ENCODE assay signal across 14 mouse cellular contexts in genomic region chr19:56220724-56221407, GRCm38 (mm10).
DNase-seq lines count a peak whose midpoint lies in the region; ATAC-seq and TF ChIP-seq lines count a peak whose summit lies in the region.
"Had no signal": no experiment of that assay in that cellular context is flagged by ENCODE, and none has a peak within 500 bp of the region (broad histone marks: within the 10 kb centered on the region; RNA-seq: fewer than 3 reads in every experiment).

No protein-coding gene starts in this region.

- no peak overlapping the region for H3K9ac ChIP-seq in neural tube, embryonic 13.5 days
- no peak overlapping the region for H3K9ac ChIP-seq in neural tube, embryonic 15.5 days (replicated peaks)
- H3K9ac ChIP-seq in embryonic facial prominence, embryonic 14.5 days (ENCODE audit: low read depth, low read length): no peak overlapping the region
- H3K9ac ChIP-seq in hindbrain, embryonic 16.5 days (ENCODE audit: low read depth, low read length): no peak overlapping the region
- H3K9ac ChIP-seq: heart, embryonic 15.5 days had no signal

- peaks cover 17% of the 10 kb centered on the region for H3K4me1 ChIP-seq in neural tube, embryonic 13.5 days (replicated peaks)
- H3K4me1 ChIP-seq in neural tube, embryonic 15.5 days: peaks cover 9% of the 10 kb centered on the region
- peaks cover 16% of the 10 kb centered on the region for H3K4me1 ChIP-seq in embryonic facial prominence, embryonic 14.5 days (ENCODE audit: control insufficient read depth, insufficient read depth, low read length)
- peaks cover 3% of the 10 kb centered on the region; the same call in 1 of the 2 replicates for H3K4me1 ChIP-seq in hindbrain, embryonic 16.5 days (ENCODE audit: control insufficient read depth, insufficient read depth, low read depth, low read length)
- H3K4me1 ChIP-seq in thymus, adult 2 months (replicated peaks; ENCODE audit: control insufficient read depth, insufficient read depth, low read length): no peaks in the 10 kb centered on the region
- H3K4me1 ChIP-seq: heart, embryonic 15.5 days had no signal

- no peaks in the 10 kb centered on the region for H3K9me3 ChIP-seq in neural tube, embryonic 13.5 days
- no peaks in the 10 kb centered on the region for H3K9me3 ChIP-seq in neural tube, embryonic 15.5 days (replicated peaks)
- no peaks in the 10 kb centered on the region for H3K9me3 ChIP-seq in embryonic facial prominence, embryonic 14.5 days (ENCODE audit: control insufficient read depth, low read length)
- H3K9me3 ChIP-seq in hindbrain, embryonic 16.5 days (ENCODE audit: control insufficient read depth, low read length): no peaks in the 10 kb centered on the region
- H3K9me3 ChIP-seq: heart, embryonic 15.5 days had no signal

- no peaks in the 10 kb centered on the region for H3K27me3 ChIP-seq in neural tube, embryonic 13.5 days
- H3K27me3 ChIP-seq in neural tube, embryonic 15.5 days (replicated peaks): no peaks in the 10 kb centered on the region
- no peaks in the 10 kb centered on the region for H3K27me3 ChIP-seq in embryonic facial prominence, embryonic 14.5 days (replicated peaks; ENCODE audit: control insufficient read depth, insufficient read depth, low read length)
- H3K27me3 ChIP-seq in hindbrain, embryonic 16.5 days (replicated peaks; ENCODE audit: control insufficient read depth, insufficient read depth, low read length): no peaks in the 10 kb centered on the region
- H3K27me3 ChIP-seq in thymus, adult 2 months (ENCODE audit: control insufficient read depth, insufficient read depth, low read length): no peaks in the 10 kb centered on the region
- H3K27me3 ChIP-seq: heart, embryonic 15.5 days had no signal

- no peak overlapping the region for H3K27ac ChIP-seq in neural tube, embryonic 13.5 days (replicated peaks)
- H3K27ac ChIP-seq in neural tube, embryonic 15.5 days (replicated peaks): no peak overlapping the region
- no peak overlapping the region for H3K27ac ChIP-seq in embryonic facial prominence, embryonic 14.5 days (replicated peaks; ENCODE audit: low read depth, low read length)
- no peak overlapping the region for H3K27ac ChIP-seq in hindbrain, embryonic 16.5 days (ENCODE audit: low read depth, low read length)
- no peak overlapping the region for H3K27ac ChIP-seq in thymus, adult 2 months (ENCODE audit: control insufficient read depth, insufficient read depth, low read length)
- H3K27ac ChIP-seq: heart, embryonic 15.5 days had no signal

- H3K4me3 ChIP-seq in neural tube, embryonic 13.5 days: no peak overlapping the region
- H3K4me3 ChIP-seq in neural tube, embryonic 15.5 days (replicated peaks): no peak overlapping the region
- H3K4me3 ChIP-seq in embryonic facial prominence, embryonic 14.5 days (ENCODE audit: low read depth, low read length): no peak overlapping the region
- no peak overlapping the region for H3K4me3 ChIP-seq in hindbrain, embryonic 16.5 days (ENCODE audit: low read length)
- H3K4me3 ChIP-seq in thymus, adult 2 months (ENCODE audit: control insufficient read depth, insufficient read depth, low read length): no peak overlapping the region
- H3K4me3 ChIP-seq: heart, embryonic 15.5 days had no signal

- H3K4me2 ChIP-seq in neural tube, embryonic 13.5 days: peak overlapping the region; percentile 11; the same call in 1 of the 2 replicates
- H3K4me2 ChIP-seq in neural tube, embryonic 15.5 days: no peak overlapping the region
- H3K4me2 ChIP-seq in embryonic facial prominence, embryonic 14.5 days (ENCODE audit: low read depth, low read length): peak overlapping the region; percentile 0; the same call in 1 of the 2 replicates
- H3K4me2 ChIP-seq in hindbrain, embryonic 16.5 days (ENCODE audit: low read length): peak overlapping the region; percentile 9; the same call in 1 of the 2 replicates
- H3K4me2 ChIP-seq: heart, embryonic 15.5 days had no signal

- ATAC-seq in neural tube, embryonic 13.5 days (ENCODE audit: low read depth): no peak
- no peak for ATAC-seq in neural tube, embryonic 15.5 days (ENCODE audit: low FRiP score)
- ATAC-seq in embryonic facial prominence, embryonic 14.5 days (ENCODE audit: low read depth): no peak
- no peak for ATAC-seq in hindbrain, embryonic 16.5 days

- TF ChIP-seq CTCF in thymus, adult 2 months (IDR thresholded peaks at IDR 0.05; ENCODE audit: borderline replicate concordance, control insufficient read depth, extremely low read depth, insufficient read depth, low read length, poor library complexity): no peak

- no peaks in the 10 kb centered on the region for H3K36me3 ChIP-seq in neural tube, embryonic 13.5 days
- H3K36me3 ChIP-seq in neural tube, embryonic 15.5 days: no peaks in the 10 kb centered on the region
- no peaks in the 10 kb centered on the region for H3K36me3 ChIP-seq in embryonic facial prominence, embryonic 14.5 days (ENCODE audit: control insufficient read depth, insufficient read depth, low read length)
- no peaks in the 10 kb centered on the region for H3K36me3 ChIP-seq in hindbrain, embryonic 16.5 days (ENCODE audit: control insufficient read depth, insufficient read depth, low read length)
- H3K36me3 ChIP-seq in thymus, adult 2 months (ENCODE audit: control insufficient read depth, insufficient read depth, low read length): no peaks in the 10 kb centered on the region
- H3K36me3 ChIP-seq: heart, embryonic 15.5 days had no signal

- 59% methylated on average over 15 of the region's 15 CpGs for WGBS in neural tube, embryonic 13.5 days
- 63% methylated on average over 15 of the region's 15 CpGs for WGBS in neural tube, embryonic 15.5 days
- 42% methylated on average over 15 of the region's 15 CpGs for WGBS in embryonic facial prominence, embryonic 14.5 days
- WGBS in hindbrain, embryonic 16.5 days: 44% methylated on average over 15 of the region's 15 CpGs
- WGBS in thymus, adult 2 months: 92% methylated on average over 15 of the region's 15 CpGs

- TF ChIP-seq POLR2A in thymus, adult 2 months (IDR thresholded peaks at IDR 0.05; ENCODE audit: control insufficient read depth, extremely low read depth, insufficient read depth, low read length, poor library complexity): no peak

- DNase-seq in embryonic facial prominence, embryonic 14.5 days (ENCODE audit: low spot score): peak; percentile 60
- DNase-seq in retina, postnatal 1 day: peak; percentile 55
- DNase-seq in embryo, embryonic 11 days: no peak
- no peak for DNase-seq in thymus, adult 2 months
- DNase-seq: adrenal gland, postnatal 36 days; cerebellum, adult 8-10 months; gastrocnemius, postnatal 10 days; kidney, adult 2 months; lung, adult 18-20 months; right cerebral cortex, adult 18-20 months had no signal

Comparison
In these comparisons a context has a peak if more than half of its experiments do, and no peak if none do; other contexts are left out.
1. DNase-seq: peak in embryonic facial prominence, embryonic 14.5 days (single experiment) and retina, postnatal 1 day (single experiment); none in embryo, embryonic 11 days (single experiment) and thymus, adult 2 months (single experiment).